Mouse (Mus musculus) left cerebral cortex, adult 2 months (tissue): ENCODE results near the gene Ints7. TPM values are rescaled to one million over a fixed set of nuclear protein-coding genes. Genes with fewer than 3 reads are reported as not detected.

Source experiments
- DNase-seq, 2 experiments: peaks; one replicate each; pipeline ENCODE4 v3.0.0; 2021 to 2022; ENCODE audit warnings: low spot score in 2 of 2, mixed read lengths in 1 of 2; ENCODE audit errors: extremely low spot score in 1 of 2
- H3K27ac ChIP-seq: fragments of 200-600 bp; 2 replicates; pipeline ENCODE4 v1.8.1; 2022
- H3K4me3 ChIP-seq: fragments of 200-600 bp; 2 replicates; pipeline ENCODE4 v1.8.1; 2022
- CTCF ChIP-seq: fragments of 200-600 bp; IDR thresholded peaks from 2 replicates; pipeline ENCODE4 v1.8.1; 2022; ENCODE audit warnings: antibody characterized with exemption, mild to moderate bottlenecking, moderate library complexity
- intact Hi-C: fragments of 180-260 bp; cut with DNase I; formaldehyde crosslinking; loops from one replicate; pipeline ENCODE4 v1.15.1; 2025
- long read RNA-seq, 2 experiments: library from polyadenylated mRNA; stranded (forward); transcript quantifications; one replicate each; pipeline ENCODE4 v2.0.0; 2021; ENCODE audit warnings: borderline mapping rate in 2 of 2
- total RNA-seq, 2 experiments: library from RNA; stranded (reverse); gene quantifications; 2 replicates each; pipeline ENCODE4 v1.2.3; 2021

Ints7 gene
- total RNA-seq, result 10 to 100 TPM; 32.7 to 34.9 TPM
- long read RNA-seq, experiment 1, full-length matches to known transcripts, result 20 of 46 reads
- long read RNA-seq, experiment 1, partial matches to known transcripts, result 12 of 46 reads
- long read RNA-seq, experiment 1, other reads (novel, unspliced or antisense), result 14 of 46 reads
- long read RNA-seq, experiment 2, full-length matches to known transcripts, result 19 of 38 reads
- long read RNA-seq, experiment 2, partial matches to known transcripts, result 4 of 38 reads
- long read RNA-seq, experiment 2, other reads (novel, unspliced or antisense), result 15 of 38 reads

DNA sequence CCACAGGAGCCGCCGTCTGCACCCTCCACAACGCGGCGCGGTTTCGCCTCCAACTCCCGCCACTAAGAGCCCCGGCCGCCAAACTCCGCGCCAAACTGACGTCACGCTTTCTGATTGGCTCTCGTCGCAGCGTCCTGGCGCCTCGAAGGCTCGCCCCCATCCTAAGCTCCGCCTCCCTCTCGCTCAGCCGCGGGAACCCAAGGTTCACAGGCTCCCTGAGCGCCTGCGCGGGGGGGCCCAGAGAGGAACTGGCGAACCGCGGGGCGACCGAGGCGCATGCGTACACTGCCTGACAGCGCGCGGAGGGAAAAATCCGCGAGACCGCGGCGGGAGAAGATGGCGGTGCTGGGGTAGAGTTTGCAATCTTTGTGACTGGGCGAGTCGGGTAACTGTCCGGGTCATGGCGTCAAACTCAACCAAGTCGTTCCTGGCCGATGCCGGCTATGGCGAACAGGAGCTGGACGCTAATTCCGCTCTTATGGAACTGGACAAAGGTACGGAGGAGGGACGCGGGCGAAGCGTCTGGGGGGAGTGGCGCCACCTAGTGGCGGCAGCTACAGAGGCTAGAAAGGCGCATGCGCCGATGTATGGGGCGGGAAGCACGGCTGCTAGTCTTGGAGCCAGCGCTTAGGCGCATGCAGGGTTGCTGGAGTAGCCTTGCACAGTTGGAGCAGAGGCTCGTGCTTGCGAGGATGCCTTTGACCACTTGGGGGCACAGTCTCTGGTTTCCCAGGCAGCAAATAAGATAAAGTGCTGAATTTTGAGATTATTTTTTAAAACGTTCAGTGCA, at the start of gene Ints7, which contains the start of gene Dtl:
Gene Ints7 (plus strand): TSS at position 179 of the 790 bp plus-strand sequence.
Gene Dtl (minus strand): TSS at position 87 of the 790 bp plus-strand sequence.
- TF ChIP-seq CTCF, result peak; percentile 97
- Histone ChIP-seq H3K27ac (peak within 1 kb of the TSS; percentile 97), H3K4me3 (peak within 1 kb of the TSS; percentile 80)
- intact Hi-C loops, result loop anchor here (1.0 to 10.0 kb wide), 3 partner anchors 146 to 329 kb away; partner anchors contain the start of gene Slc30a1
- DNase-seq, result peak; percentile 99

DNA sequence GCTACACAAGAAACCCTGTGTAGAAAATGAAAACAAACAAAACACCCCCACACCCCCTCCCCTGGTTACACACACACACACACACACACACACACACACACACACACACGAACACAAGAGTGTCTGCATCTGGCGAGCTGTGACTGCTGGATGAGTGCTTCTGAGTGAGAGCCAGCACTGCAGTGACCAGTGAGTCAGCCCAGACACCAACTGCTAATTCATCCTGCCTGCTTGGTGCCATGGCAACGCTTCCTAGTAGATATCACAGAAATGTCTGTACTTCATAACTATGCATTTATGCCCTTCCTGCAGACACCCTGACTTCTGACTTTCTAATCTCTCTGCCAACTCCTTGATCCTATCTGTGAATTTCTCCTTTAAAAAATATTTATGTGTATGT, 48.3 kb upstream of the Ints7 start:
- DNase-seq, result peak; percentile 33 to 40
- peak overlapping the region; percentile 20; the same call in 1 of the 2 replicates for H3K27ac ChIP-seq
- intact Hi-C loops, result no loop called here
- no peak for TF ChIP-seq CTCF
- H3K4me3 ChIP-seq, result no peak overlapping the region

DNA sequence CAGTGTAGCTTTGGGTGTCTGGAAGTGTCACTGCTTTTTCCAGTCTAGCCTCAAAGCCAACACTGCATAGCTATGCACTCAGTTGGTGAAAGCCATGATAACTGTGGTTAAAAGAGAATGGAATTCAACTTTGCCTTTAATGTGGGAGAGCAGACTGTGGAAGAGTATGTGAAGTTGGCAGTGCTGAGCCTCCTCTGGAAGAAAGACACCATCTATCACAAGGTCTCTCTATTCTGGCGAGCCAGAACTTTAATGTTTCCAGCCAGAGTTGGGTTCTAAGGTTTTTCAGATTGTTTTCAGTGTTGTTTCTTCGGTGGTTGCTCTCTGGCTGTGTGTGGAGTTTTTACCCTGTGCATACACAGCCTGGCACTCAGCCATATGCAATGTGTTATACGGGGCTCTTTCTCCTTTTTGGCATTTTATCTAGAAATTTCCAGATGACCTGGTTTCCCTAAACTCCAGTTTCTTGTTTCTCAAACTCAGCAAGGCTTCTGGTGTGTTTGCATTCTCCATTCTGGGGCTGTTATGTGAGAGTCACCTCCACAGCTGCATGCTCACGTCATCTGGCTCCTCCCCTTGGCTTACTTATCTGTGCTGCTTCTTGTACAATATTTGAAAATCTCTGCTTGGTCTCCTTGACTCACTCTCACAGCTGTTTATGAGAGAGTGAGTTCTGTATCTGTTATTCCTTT, 47.4 kb upstream of the Ints7 start:
- Histone ChIP-seq H3K27ac (peak overlapping the region; percentile 20; the same call in 1 of the 2 replicates), H3K4me3 (no peak overlapping the region)
- no peak for DNase-seq
- intact Hi-C loops, result no loop called here
- TF ChIP-seq CTCF, result no peak; the same call in 1 of the 2 replicates

DNA sequence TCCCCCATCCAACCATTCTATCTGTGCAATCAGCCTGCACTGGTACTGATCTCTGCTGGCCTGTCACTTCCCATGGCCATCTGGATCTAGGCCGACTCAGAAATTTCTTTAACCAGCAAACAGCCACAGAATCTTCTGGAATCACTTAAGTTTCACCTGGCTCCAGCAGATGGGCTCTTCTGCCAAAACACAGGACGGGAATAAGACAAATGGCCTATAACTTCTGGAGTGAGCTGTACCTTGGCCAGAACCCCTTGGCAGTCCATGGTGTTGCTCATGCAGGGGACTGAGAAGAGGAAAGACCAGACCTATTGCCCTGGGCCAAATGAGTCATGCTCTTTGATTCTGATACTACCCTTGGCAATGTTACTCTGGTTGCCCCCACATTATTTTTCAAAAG, 46.0 kb upstream of the Ints7 start:
- no peak for DNase-seq
- no peak overlapping the region for H3K4me3 ChIP-seq
- intact Hi-C loops, result no loop called here
- TF ChIP-seq CTCF, result no peak
- no peak overlapping the region for H3K27ac ChIP-seq

DNA sequence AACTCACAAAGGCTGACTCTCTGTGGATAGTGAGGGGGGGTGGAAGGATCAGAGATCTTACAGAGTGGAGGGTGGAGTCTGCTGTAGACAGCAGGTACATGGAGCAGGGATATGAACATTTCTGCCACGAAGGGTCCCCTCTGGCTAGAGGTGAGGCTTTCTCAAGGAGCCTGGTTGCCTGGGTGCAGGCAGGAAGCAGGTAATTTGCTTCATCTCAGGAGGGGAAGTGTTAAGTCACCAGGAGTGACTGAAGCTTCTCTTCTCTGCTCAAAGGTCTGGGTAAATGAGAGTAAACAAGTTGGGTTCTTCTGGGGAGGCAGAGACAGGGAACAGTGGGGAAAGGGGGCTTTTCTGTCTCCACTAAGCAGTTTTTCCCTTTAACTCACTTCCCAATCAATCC, 44.4 kb upstream of the Ints7 start:
- intact Hi-C loops, result no loop called here

DNA sequence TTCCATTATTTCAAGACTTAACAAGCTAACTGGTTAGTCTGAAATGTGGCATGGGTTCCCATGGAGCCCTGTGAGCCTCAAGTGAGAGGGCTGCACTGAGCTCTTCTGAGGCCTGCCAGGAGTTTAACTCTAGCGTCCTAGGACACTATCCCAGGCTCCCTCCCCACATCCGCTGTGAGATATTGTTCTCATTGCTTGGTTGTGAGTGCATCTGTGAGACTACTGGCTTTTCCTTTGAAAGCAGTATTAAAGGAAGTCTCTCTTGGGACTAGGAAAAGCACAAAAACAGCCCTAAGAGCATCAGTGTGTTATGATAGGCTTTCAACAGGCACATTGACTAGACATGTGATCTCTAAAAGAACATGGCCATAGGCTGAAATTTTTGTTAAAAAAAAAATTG, 40.5 kb upstream of the Ints7 start:
- intact Hi-C loops, result no loop called here
- Histone ChIP-seq H3K4me3 (no peak overlapping the region), H3K27ac (no peak overlapping the region)
- DNase-seq, result no peak
- TF ChIP-seq CTCF, result no peak

More for the DNA sequence above, 44.4 kb upstream of the Ints7 start:
- TF ChIP-seq CTCF, result no peak
- DNase-seq, result no peak
- Histone ChIP-seq H3K4me3 (no peak overlapping the region), H3K27ac (no peak overlapping the region)

DNA sequence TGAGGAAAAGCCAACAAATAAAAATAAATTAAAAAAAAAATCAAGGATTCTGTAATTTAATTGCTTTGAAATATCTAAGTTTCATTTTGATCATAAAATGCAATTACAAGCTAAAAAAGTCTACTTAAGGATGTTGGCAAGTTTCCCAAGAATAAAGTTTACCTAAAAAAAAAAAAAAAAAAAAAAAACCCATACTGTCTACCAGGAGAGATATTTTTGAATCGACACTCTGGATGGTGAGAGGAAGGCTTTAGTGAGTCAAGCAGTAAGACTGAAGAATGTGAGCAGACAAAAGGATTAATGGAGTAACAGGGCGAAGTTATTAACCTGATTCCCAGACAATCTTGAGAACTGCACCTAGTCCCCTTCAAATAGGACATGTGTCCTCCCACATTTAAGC, 35.1 kb upstream of the Ints7 start:
- TF ChIP-seq CTCF, result no peak
- H3K27ac ChIP-seq, result peak overlapping the region; percentile 86
- intact Hi-C loops, result loop anchor here (2.0 kb wide), 1 partner anchor 127 kb away; no protein-coding TSS in a partner anchor
- no peak for DNase-seq
- peak overlapping the region; percentile 45 for H3K4me3 ChIP-seq

DNA sequence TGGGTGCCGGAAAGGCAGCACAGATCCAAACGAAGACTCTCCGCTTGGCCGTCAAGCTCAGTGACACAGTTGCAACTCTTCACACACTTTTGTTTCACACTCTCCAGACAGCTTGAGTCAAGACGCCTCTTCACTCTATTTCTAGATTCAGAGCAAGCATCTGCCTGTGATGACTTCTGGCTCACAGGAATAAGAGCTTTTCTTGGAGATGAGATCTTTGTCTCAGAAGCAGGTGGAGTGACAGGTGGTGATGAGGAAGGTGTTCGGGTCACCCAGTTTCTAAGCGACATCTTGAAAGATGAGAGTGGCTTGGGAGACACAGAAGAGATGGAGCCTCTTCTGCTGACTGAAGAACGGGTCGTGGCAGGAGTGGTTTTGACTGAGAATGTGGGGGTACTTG, 34.4 kb upstream of the Ints7 start:
- Histone ChIP-seq H3K27ac (peak overlapping the region; percentile 86), H3K4me3 (peak overlapping the region; percentile 45)
- no peak for TF ChIP-seq CTCF
- DNase-seq, result peak; percentile 43 to 57
- intact Hi-C loops, result loop anchor here (1.0 to 2.0 kb wide), 2 partner anchors 71 to 128 kb away; no protein-coding TSS in a partner anchor

DNA sequence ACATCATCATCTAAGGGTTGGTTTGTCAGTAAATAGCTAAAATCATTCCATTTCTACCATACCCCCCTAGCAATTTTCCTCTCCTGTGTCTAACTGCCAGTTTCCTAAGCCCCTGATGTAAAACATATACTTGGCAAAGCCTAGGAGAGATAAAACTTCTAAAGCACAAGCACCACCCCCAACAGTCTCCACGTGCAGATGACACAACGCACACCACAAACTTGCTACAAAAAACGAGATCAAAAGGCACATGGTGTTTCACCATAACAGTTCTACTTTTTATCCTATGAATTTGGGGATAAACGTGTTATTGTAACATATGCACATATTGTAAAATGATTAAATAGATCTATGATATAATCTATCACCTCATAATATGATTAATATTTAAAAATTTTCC, 33.8 kb upstream of the Ints7 start:
- DNase-seq, result no peak
- intact Hi-C loops, result loop anchor here (1.0 to 2.0 kb wide), 2 partner anchors 71 to 129 kb away; no protein-coding TSS in a partner anchor
- TF ChIP-seq CTCF, result no peak
- peak overlapping the region; percentile 66 for H3K27ac ChIP-seq
- no peak overlapping the region for H3K4me3 ChIP-seq

DNA sequence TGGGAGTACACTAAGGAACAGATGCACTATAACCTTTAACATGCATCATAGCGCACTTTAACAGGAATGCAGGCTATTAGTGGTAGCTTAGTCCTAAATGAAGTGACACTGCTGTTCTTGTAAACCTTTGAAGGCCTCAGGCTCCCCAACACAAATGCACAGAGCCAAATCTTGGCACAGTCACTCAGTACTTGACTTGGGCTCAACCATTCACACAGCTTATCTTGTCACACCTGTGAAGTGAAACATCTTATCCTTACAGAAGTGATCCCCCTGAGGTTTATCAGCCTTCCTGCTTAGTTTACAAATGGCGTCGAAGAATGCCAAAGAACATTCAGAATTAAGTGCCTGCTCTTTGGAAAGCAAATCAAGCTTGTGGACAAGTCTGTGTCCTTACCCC, 31.7 kb upstream of the Ints7 start:
- H3K4me3 ChIP-seq, result no peak overlapping the region
- no peak overlapping the region for H3K27ac ChIP-seq
- intact Hi-C loops, result no loop called here
- no peak for TF ChIP-seq CTCF
- DNase-seq, result no peak

DNA sequence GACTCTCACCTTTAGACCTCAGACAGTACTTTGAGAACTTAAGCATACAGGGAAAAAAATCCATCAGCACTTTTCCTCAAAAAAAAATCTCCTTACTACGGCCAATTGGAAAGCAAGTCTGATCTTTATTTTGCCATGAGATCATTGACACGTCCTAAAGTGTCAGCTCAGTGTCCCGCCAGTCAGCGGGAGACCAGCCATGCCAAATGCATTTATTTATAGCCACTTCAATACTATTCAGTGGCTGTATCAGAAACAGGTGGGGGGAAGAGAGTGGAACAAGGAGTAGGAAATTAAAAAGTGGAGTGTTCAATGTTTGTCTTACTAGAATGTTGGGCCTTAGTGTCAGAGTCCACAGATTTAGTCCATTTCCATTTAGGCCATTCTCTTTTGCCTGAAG, 24.6 kb upstream of the Ints7 start:
- DNase-seq, result no peak
- Histone ChIP-seq H3K4me3 (no peak overlapping the region), H3K27ac (no peak overlapping the region)
- intact Hi-C loops, result no loop called here
- TF ChIP-seq CTCF, result no peak
